Mouse (Mus musculus) forebrain, embryonic 14.5 days (tissue): ENCODE data around the gene Tgfb2. TPM values are rescaled to one million over a fixed set of nuclear protein-coding genes. Genes with fewer than 3 reads are reported as not detected.

Source experiments
- ATAC-seq: fragments of 200-750 bp; cut with Nextera tagmentation; 2 replicates; pipeline ENCODE4 v1.8.0; 2017; ENCODE audit warnings: mild to moderate bottlenecking, moderate library complexity
- DNase-seq: peaks from one replicate; pipeline ENCODE4 v3.0.0-alpha.2; 2015; ENCODE audit warnings: low spot score
- H3K27ac ChIP-seq: fragments of 300-500 bp; sonication (generic); 2 replicates; pipeline ENCODE4 v1.5.1; 2014; ENCODE audit warnings: low read depth, mild to moderate bottlenecking, control low read depth, low read length, moderate library complexity
- H3K27me3 ChIP-seq: fragments of 300-500 bp; sonication (generic); replicated peaks from 2 replicates; pipeline ENCODE4 v1.6.1; 2014; ENCODE audit warnings: low read length, control low read depth, mixed read lengths; ENCODE audit not compliant: control insufficient read depth, insufficient read depth
- H3K36me3 ChIP-seq: fragments of 300-500 bp; sonication (generic); 2 replicates; pipeline ENCODE4 v1.6.1; 2014; ENCODE audit warnings: low read length, control low read depth; ENCODE audit not compliant: control insufficient read depth, insufficient read depth
- H3K4me1 ChIP-seq: fragments of 300-500 bp; sonication (generic); 2 replicates; pipeline ENCODE4 v1.6.1; 2014; ENCODE audit warnings: antibody characterized with exemption, low read length, control low read depth; ENCODE audit not compliant: control insufficient read depth, insufficient read depth
- H3K4me2 ChIP-seq: fragments of 300-500 bp; sonication (generic); 2 replicates; pipeline ENCODE4 v1.6.1; 2014; ENCODE audit warnings: mild to moderate bottlenecking, control low read depth, low read length
- H3K4me3 ChIP-seq: fragments of 300-500 bp; sonication (generic); 2 replicates; pipeline ENCODE4 v1.5.1; 2014; ENCODE audit warnings: low read depth, low read length, control low read depth
- H3K9ac ChIP-seq: fragments of 300-500 bp; sonication (generic); 2 replicates; pipeline ENCODE4 v1.6.1; 2014; ENCODE audit warnings: mild to moderate bottlenecking, low read length, control low read depth, moderate library complexity
- H3K9me3 ChIP-seq: fragments of 300-500 bp; sonication (generic); replicated peaks from 2 replicates; pipeline ENCODE4 v1.6.1; 2016; ENCODE audit warnings: low read length, control low read depth, mixed read lengths; ENCODE audit not compliant: control insufficient read depth
- WGBS: fragments of 180-500 bp; shearing (Covaris S2); extraction: QIAGEN DNeasy Blood & Tissue Kit; methylation state at CpG from one replicate; pipeline ENCODE4 v1.1.7; 2014; 5-methylcytosine and 5-hydroxymethylcytosine counted together
- polyA plus RNA-seq: library from polyadenylated mRNA; unstranded; fragments of >200 nt; fragmentation: Nextera tagmentation; extraction: Ambion mirVana; gene quantifications from 2 replicates; pipeline ENCODE4 v1.2.1, GENCODE M21; 2014

The Tgfb2 gene
- polyA plus RNA-seq, 1 experiment from 2014 or later: 12.4 TPM

GRCm38 (mm10) chr1:186663412-186663811 is 42.4 kb downstream of the Tgfb2 start:
- no peaks in the 10 kb centered on the region for H3K9me3 ChIP-seq
- H3K9ac ChIP-seq: no peak overlapping the region
- H3K36me3 ChIP-seq: no peaks in the 10 kb centered on the region
- ATAC-seq: no peak
- H3K27ac ChIP-seq: no peak overlapping the region
- H3K4me3 ChIP-seq: no peak overlapping the region
- no peak overlapping the region for H3K4me2 ChIP-seq
- no peak for DNase-seq
- H3K27me3 ChIP-seq: no peaks in the 10 kb centered on the region
- no peaks in the 10 kb centered on the region for H3K4me1 ChIP-seq
- 88% methylated on average over 11 of the region's 11 CpGs for WGBS

GRCm38 (mm10) chr1:186662996-186663395 is 42.8 kb downstream of the Tgfb2 start:
- 91% methylated on average over 10 of the region's 10 CpGs for WGBS
- DNase-seq: no peak
- no peaks in the 10 kb centered on the region for H3K27me3 ChIP-seq
- no peaks in the 10 kb centered on the region for H3K36me3 ChIP-seq
- H3K27ac ChIP-seq: no peak overlapping the region
- no peak overlapping the region for H3K9ac ChIP-seq
- no peak overlapping the region for H3K4me2 ChIP-seq
- H3K4me1 ChIP-seq: no peaks in the 10 kb centered on the region
- ATAC-seq: no peak
- H3K4me3 ChIP-seq: no peak overlapping the region
- no peaks in the 10 kb centered on the region for H3K9me3 ChIP-seq

GRCm38 (mm10) chr1:186661206-186661921 is 44.4 kb downstream of the Tgfb2 start:
- H3K4me2 ChIP-seq: no peak overlapping the region
- H3K9ac ChIP-seq: no peak overlapping the region
- H3K9me3 ChIP-seq: no peaks in the 10 kb centered on the region
- H3K27me3 ChIP-seq: no peaks in the 10 kb centered on the region
- ATAC-seq (peak; percentile 61; the same call in 1 of the 2 replicates), DNase-seq (peak; percentile 72)
- H3K4me3 ChIP-seq: no peak overlapping the region
- H3K27ac ChIP-seq: peak overlapping the region; percentile 49; the same call in 1 of the 2 replicates
- H3K36me3 ChIP-seq: no peaks in the 10 kb centered on the region
- 71% methylated on average over 15 of the region's 15 CpGs for WGBS
- H3K4me1 ChIP-seq: no peaks in the 10 kb centered on the region

- DNase-seq (peak; percentile 59), ATAC-seq (no peak)
- Histone ChIP-seq H3K4me1 (0 out of 2 replicates have a peak, but pooled peaks cover 6% of the 10 kb centered on the region), H3K27me3 (no peaks in the 10 kb centered on the region), H3K27ac (0 out of 2 replicates have a peak overlapping the region, but pooled peaks have one; percentile 9), H3K36me3 (no peaks in the 10 kb centered on the region), H3K9ac (no peak overlapping the region), H3K4me3 (no peak overlapping the region), H3K9me3 (no peaks in the 10 kb centered on the region), H3K4me2 (no peak overlapping the region)
- 47% methylated on average over 11 of the region's 11 CpGs for WGBS
Measured at GRCm38 (mm10) chr1:186658783-186659182, 47.0 kb downstream of the Tgfb2 start.

GRCm38 (mm10) chr1:186657559-186658219 is 48.1 kb downstream of the Tgfb2 start:
- DNase-seq: no peak
- Histone ChIP-seq H3K4me2 (no peak overlapping the region), H3K4me1 (0 out of 2 replicates have a peak, but pooled peaks cover 6% of the 10 kb centered on the region), H3K4me3 (no peak overlapping the region), H3K9me3 (no peaks in the 10 kb centered on the region), H3K27me3 (no peaks in the 10 kb centered on the region), H3K9ac (no peak overlapping the region), H3K27ac (no peak overlapping the region), H3K36me3 (no peaks in the 10 kb centered on the region)
- 88% methylated on average over 16 of the region's 16 CpGs for WGBS
- no peak for ATAC-seq

- 95% methylated on average over 5 of the region's 5 CpGs for WGBS
- Histone ChIP-seq H3K4me3 (no peak overlapping the region), H3K4me1 (0 out of 2 replicates have a peak, but pooled peaks cover 6% of the 10 kb centered on the region), H3K36me3 (no peaks in the 10 kb centered on the region), H3K9me3 (no peaks in the 10 kb centered on the region), H3K4me2 (no peak overlapping the region), H3K27me3 (no peaks in the 10 kb centered on the region), H3K27ac (no peak overlapping the region), H3K9ac (no peak overlapping the region)
- no peak for DNase-seq
- no peak for ATAC-seq
Measured at GRCm38 (mm10) chr1:186656732-186657329, 49.0 kb downstream of the Tgfb2 start.

GRCm38 (mm10) chr1:186656201-186656600 is 49.6 kb downstream of the Tgfb2 start:
- Histone ChIP-seq H3K4me1 (0 out of 2 replicates have a peak, but pooled peaks cover 6% of the 10 kb centered on the region), H3K9me3 (no peaks in the 10 kb centered on the region), H3K4me3 (no peak overlapping the region), H3K36me3 (no peaks in the 10 kb centered on the region), H3K27ac (no peak overlapping the region), H3K9ac (no peak overlapping the region), H3K4me2 (no peak overlapping the region), H3K27me3 (no peaks in the 10 kb centered on the region)
- 89% methylated on average over 1 of the region's 1 CpGs for WGBS
- DNase-seq: no peak
- ATAC-seq: no peak

GRCm38 (mm10) chr1:186655096-186655495 is 50.7 kb downstream of the Tgfb2 start:
- no peaks in the 10 kb centered on the region for H3K36me3 ChIP-seq
- peak; percentile 76 for ATAC-seq

More at GRCm38 (mm10) chr1:186655096-186655495, 50.7 kb downstream of the Tgfb2 start:
- peak; percentile 84 for DNase-seq
- no peak overlapping the region for H3K9ac ChIP-seq
- H3K4me1 ChIP-seq: 0 out of 2 replicates have a peak, but pooled peaks cover 6% of the 10 kb centered on the region
- no peaks in the 10 kb centered on the region for H3K9me3 ChIP-seq
- H3K4me2 ChIP-seq: no peak overlapping the region
- WGBS: 22% methylated on average over 4 of the region's 4 CpGs
- 0 out of 2 replicates have a peak overlapping the region, but pooled peaks have one; percentile 30 for H3K27ac ChIP-seq
- no peak overlapping the region for H3K4me3 ChIP-seq
- H3K27me3 ChIP-seq: no peaks in the 10 kb centered on the region
